13 mouse cellular contexts compared by ENCODE assay signal in genomic region chr2:8012826-8013225, GRCm38 (mm10).
A peak's percentile ranks its signal among the peaks of the same experiment; 100 is the strongest.
DNase-seq lines count a peak whose midpoint lies in the region.
"Had no signal": no experiment of that assay in that cellular context is flagged by ENCODE, and none has a peak within 500 bp of the region (broad histone marks: within the 10 kb centered on the region; RNA-seq: fewer than 3 reads in every experiment).

No protein-coding gene starts in this region.

- intact Hi-C loops in left cerebral cortex, postnatal 4 days (cut with DNase I) = no loop called here
- intact Hi-C loops in left cerebral cortex, postnatal 25 days (cut with DNase I) = loop anchor here (5.0 kb wide), 1 partner anchor 334 kb away; no protein-coding TSS in a partner anchor
- intact Hi-C loops in gastrocnemius, postnatal 14 days (cut with DNase I; ENCODE audit: low total_unique reads) = no loop called here

- peak; percentile 76 to 80 for DNase-seq in left cerebral cortex, adult 18-20 months (ENCODE audit: low spot score in 2 of 2)
- DNase-seq in left cerebral cortex, postnatal 4 days = no peak
- DNase-seq in frontal cortex, postnatal 25 days (ENCODE audit: low spot score in 2 of 2) = peak; percentile 26 to 52
- DNase-seq in left cerebral cortex, postnatal 25 days (ENCODE audit: low spot score in 2 of 2) = peak; percentile 61 to 89
- DNase-seq in right cerebral cortex, postnatal 36 days (ENCODE audit: low spot score in 2 of 2) = peak; percentile 69 to 73
- no peak for DNase-seq in thymus, adult 18-20 months
- no peak for DNase-seq in lung, postnatal 25 days (ENCODE audit: low spot score)
- DNase-seq in gastrocnemius, postnatal 14 days = no peak
- DNase-seq: cerebellum, adult 2 months; kidney, adult 18-20 months; lung, adult 18-20 months; lung, postnatal 36 days; thymus, postnatal 4 days had no signal

Comparison
In these comparisons a context has a peak if more than half of its experiments do, and no peak if none do; other contexts are left out.
1. DNase-seq: peak in left cerebral cortex, adult 18-20 months (2 of 2), frontal cortex, postnatal 25 days (2 of 2), left cerebral cortex, postnatal 25 days (2 of 2) and right cerebral cortex, postnatal 36 days (2 of 2); none in left cerebral cortex, postnatal 4 days (single experiment), thymus, adult 18-20 months (0 of 2), lung, postnatal 25 days (single experiment) and gastrocnemius, postnatal 14 days (single experiment).